Mouse (Mus musculus) cerebellum, adult 9-10 months (tissue): Measurements from ENCODE around the gene 4931414P19Rik.
A peak's percentile ranks its signal among the peaks of the same experiment; 100 is the strongest.
"Not testable (repeated sequence)": the region's sequence is repeated elsewhere in the genome, so short reads cannot be mapped to it uniquely, and the experiment has no call there.

Experiments used
- DNase-seq: peaks from one replicate; pipeline ENCODE4 v3.0.0; 2022

4931414P19Rik gene

DNA sequence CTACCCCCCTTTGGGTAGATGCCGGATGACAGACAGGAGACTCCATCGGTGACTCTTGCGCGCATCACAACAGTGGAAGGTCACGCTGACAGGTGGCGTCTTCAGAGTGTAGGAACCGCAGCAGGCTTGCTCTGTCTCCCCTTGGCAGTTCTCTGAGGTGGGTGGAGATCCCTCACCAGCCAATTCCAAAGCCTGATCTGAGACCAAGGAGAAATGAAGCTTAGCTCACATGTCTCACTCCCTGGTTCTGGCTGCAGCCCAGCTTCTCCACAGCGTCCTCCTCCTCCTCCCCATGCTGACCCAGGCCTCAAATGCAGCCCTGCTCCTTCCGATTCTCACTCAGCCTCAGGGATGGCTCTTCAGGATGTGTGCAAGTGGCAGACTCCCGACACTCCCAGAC, 19.2 kb upstream of the 4931414P19Rik start:
- no peak for DNase-seq

DNA sequence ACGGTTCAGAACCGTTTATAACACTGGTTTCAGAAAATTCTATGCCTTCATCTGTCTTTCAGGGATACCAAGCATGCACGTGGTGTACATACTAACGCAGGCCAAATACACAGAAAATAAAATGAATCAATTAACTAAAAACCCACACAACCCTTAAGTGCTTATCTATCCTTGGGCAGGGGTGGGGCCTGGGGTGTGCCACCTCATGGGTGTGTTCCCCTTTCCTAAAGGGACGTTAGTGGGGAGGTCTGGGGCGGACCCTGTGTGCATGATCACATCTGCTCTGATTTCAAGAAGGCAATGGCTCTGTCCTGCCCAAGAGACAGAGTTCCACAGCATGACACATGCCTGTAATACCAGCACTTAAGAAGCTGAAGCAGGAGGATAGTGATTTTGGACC, 17.5 kb upstream of the 4931414P19Rik start:
- DNase-seq, result no peak

DNA sequence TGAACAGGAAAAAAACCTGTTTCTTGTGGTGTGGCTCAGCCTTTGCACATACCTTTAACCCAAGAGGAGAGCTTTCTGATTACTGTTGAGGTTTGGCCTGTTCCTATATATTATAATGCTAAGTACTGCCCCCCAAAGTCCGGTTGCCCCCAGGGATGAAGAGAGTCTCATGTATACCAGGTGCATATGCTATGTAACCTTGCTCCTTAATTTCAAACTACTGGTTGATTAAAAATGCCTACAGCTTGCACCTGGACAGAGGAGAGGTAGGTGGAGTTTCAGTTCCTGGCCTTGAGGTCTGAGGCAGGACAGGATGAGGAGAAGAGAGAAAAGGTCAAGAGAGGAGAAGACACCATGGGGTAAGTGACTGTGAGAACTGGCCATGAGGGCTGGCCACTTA, 15.3 kb upstream of the 4931414P19Rik start, which contains the start of gene Psmb11:
Psmb11 (plus strand) TSS at position 301 of the 400 bp plus-strand sequence.
- DNase-seq, result no peak

- peak; percentile 93 for DNase-seq
These were observed 12.1 kb upstream of the 4931414P19Rik start, which contains the start of gene Psmb5 for GRCm38 (mm10) chr14:54617897-54618365. Gene Psmb5, minus strand, starts transcription at chr14:54618022.

GRCm38 (mm10) chr14:54617152-54617896, 11.5 kb upstream of the 4931414P19Rik start:
- peak; percentile 61 for DNase-seq

GRCm38 (mm10) chr14:54616226-54616825, 10.5 kb upstream of the 4931414P19Rik start:
- no peak for DNase-seq

DNA sequence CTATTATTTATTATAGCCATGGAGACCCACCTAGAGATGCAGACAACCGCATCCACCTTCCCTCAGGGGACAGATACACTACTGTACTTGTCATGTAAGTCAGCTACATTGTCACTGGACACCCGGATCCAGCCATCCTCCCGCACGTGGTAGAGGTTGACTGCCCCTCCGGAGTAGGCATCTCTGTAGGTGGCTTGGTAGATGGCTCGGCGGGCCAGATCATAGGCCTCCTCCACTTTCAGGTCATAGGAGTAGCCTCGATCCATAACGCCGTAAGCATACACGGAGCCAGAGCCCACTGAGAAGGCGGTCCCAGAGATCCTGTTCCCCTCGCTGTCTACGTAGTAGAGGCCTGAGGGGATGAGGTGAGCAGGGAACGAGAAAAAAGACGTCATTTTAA, 8.3 kb upstream of the 4931414P19Rik start:
- not testable (repeated sequence) for DNase-seq

DNA sequence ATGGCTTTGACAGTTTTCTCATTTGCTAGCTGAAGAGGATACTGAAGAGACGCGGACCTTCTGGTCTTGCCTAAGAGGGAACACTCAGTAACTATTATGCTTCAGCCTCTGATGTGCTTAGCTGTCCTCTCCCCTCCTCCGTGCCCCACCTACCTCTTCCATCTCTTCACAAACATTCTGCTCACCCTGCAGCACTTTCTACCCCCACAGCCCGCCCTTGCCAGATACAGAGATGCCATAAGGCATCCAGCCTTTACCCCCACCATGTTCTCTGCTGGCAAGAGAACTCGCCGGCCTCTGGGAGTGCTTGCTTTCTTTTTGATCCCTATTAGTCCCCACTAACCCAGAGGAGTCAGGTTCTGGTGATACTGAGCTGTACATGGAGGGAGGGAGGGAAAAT, 4.9 kb upstream of the 4931414P19Rik start:
- DNase-seq, result no peak

DNA sequence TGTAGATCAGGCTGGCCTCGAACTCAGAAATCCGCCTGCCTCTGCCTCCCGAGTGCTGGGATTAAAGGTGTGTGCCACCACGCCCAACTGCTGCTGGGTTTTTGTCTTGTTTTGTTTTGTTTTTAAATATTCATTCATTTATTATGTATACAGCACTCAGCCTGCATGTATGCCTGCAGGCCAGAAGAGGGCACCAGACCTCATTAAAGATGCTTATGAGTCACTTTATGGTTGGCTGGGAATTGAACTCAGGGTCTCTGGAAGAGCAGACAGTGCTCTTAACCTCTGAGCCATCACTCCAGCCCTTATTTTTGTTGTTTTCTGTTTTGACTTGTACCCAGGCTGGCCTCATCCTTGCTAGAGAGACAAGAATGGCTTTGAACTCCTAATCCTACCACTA, 4.2 kb upstream of the 4931414P19Rik start:
- no peak for DNase-seq

DNA sequence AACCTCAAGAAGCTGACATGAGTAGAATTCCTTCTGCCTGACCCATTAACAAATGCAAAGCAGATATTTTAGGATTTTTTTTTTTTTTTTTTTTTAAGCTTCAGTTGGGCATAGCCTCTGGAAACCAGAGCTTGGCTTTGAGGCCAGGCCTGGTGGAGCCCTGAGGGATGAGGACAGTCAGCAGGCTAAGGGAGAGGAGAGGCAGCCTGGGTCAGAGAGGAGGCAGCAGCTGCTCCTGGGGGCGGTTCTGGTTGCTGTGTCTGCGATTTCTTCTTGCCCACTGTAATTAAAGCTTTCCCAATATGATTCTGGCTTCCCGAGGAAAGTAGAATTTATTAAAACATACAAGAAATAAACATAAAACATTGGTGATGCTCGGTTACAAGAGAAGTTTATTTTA, 3.5 kb upstream of the 4931414P19Rik start:
- no peak for DNase-seq

DNA sequence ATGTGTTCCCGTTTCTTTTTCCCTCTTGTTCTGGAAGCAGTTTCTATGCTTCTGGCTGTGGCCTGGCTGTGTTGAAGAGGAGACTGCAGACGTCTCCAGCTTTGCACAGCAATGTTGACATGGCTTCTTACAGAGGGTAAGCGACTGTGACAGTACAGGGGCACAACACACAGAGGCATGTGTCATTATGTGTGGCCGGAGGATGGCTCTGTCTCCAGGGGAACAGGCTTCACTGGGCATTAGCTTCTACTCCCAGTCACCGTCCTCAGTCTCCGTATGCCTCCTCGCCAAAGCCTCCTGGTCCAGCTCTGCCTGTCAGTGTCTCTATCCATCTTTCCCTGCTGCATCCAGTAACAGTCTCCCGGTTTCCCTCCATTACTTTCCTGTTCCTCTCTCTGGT, 1.4 kb upstream of the 4931414P19Rik start:
- no peak for DNase-seq

DNA sequence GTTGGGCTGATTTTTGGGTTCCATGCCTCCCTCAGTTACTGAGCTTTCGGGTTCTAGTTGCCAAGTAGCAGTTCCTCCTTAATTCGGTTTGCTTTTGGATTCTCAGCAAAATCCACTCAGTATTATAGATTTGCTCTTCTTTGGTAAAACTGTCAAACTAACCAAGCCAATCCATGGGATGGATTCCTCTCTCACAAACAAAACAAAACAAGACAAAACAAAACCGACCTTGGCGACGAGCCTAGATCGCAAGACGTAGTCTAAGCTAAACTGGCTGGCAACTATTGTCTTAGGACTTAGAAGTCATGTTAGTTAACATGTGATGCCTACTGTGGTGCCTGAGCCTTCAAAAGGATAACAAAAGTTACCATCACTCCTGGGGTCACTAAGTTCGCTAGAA, 2.1 kb downstream of the 4931414P19Rik start:
- no peak for DNase-seq

DNA sequence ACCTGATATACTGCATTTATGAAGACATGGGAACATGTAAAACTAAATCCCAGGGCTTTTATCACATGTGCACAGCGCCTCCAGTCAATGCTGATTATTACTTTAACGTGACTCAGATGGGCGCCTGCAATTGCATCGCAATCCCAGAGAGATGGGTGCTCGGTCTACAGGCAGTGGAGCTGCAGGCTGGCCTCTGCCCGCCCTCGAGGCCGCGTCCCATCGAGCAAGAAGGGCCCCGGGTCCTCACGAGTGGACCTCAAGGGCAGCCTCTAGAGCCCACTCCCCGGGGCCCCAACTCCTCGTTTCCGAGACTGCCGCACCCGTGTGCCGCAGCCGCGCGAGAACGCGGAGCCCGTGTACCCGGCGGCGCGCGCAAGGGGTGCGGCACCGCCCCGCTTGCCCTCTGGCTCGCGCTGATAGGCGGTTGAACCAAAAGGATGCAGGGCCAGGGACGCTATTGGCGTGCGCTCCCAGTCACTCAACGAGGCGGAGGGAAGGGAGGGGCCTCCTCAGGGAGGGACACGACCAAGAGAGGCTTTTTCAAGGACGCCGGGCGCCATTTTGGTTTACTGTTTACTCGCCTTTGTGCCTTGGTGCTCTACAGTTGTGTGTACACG, 2.6 kb downstream of the 4931414P19Rik start:
- DNase-seq, result peak; percentile 98

GRCm38 (mm10) chr14:54602613-54603012, 3.2 kb downstream of the 4931414P19Rik start:
- no peak for DNase-seq

DNA sequence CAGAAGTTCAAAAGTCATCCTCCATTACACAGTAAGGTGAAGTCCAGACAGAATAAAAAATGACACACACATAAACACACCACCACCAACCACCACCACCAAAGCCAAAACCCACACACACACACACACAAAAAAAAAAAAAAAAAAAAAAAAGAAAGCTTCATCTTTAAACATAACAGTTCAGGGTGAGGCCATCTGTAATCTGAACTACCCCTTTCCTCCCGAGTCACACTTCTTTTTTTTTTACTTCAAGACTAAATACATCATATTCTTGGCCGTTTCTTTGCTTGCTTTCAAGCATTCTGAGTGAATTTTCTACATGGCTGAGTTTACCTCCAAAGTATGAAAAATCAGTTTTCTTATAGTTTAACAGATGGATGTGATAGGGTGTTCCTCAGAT, 4.2 kb downstream of the 4931414P19Rik start:
- no peak for DNase-seq

- DNase-seq, result no peak
These were observed 8.7 kb downstream of the 4931414P19Rik start for GRCm38 (mm10) chr14:54597084-54597483.

DNA sequence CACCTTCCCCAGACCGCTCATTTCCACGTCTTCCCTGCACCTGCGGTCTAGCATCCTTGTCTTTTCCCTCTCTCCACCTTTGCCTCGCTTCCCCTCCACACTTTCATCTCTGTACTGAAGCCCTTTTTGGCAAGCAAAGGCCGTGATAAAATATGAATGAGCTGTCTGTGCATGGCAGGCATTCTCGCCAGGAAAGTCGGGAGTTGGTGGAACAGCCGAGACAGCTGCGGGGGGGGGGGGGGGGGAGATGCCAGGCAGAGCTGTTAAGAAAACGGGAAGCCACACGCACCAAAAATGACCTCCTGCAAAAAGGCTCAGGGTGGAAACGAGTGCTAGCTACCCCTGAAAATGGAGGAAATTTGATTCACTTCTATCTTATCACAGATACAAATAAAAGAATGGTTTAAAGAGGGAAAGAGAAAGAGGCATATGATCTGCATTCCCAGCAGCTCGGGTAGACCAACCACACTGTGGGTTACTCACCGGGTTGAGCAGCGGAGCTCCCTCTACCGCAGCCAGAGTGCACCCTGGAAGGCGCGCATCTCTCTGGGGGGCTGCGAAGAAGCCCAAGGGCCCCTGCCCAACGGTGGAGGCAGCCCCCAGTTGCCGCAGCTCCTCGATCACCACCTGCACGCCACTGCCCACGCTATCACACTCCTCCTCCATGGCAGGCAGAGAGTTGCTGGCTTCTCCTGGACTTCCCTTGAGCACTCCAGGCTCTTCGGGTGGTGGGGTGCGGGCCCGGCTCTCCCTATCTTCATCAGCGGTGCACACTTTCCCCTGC, 11.0 kb downstream of the 4931414P19Rik start:
- no peak for DNase-seq

- DNase-seq, result no peak
These were observed 11.7 kb downstream of the 4931414P19Rik start for GRCm38 (mm10) chr14:54594055-54594454.

DNA sequence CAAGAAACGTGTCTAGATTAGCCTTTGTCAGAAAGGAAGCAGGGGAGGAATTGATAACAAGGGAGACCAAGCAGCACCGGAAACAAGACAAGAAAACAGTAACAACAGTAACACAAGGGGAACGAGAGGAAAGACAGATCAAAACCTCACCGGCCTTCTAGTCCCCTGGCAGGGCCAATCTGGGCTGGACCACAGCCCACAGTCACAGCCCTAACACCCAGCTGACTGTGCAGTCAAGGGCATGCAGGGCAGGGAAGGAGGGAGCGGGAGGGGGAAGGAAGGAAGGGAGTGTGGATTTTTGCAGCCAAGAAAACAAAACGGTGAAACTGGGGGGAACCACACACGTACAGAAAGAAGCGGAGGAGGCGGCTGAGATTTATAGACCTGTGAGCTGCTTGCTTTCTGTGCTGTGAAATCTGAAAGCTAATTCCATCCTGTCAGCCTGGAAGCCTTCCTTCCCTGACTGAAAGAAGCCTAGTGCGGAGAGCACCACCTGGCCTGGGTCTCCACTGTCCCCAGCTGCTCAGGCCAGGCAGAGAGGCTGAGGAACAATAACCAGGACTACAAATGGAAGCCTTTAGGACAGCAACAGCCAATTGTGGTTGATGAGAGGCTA, 13.4 kb downstream of the 4931414P19Rik start:
- DNase-seq, result no peak

- no peak for DNase-seq
These were observed 14.7 kb downstream of the 4931414P19Rik start for GRCm38 (mm10) chr14:54591056-54591455.

DNA sequence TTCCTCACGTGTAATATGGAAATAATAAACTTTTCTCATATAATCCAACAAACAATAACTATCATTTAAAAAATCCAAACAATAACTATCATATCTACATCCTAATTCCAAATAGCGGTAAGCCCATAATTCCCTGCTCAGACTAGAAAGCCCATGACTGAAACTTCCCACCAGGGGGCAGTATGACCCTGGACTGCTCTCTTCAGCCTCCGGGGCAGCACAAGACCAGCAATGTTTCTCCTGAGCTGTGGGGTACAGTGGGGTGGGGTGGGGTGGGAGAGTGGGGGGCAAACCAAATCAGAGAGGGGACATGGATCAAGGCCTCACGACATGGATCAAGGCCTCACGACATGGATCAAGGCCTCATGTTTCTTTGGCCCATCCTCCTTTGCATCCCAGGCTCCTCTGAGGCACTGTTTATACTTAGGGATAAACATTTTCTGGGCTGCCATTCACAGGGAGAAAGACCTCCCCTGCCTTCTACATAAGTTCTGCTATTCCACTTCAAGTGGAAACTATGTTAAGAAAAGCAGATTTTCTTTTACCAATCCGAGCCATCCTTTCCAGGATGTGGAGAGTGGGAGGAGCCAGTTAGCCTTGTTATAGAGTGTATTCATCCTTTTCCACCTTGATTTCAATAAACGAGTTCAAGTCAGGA, 22.0 kb downstream of the 4931414P19Rik start:
- DNase-seq, result peak; percentile 65

GRCm38 (mm10) chr14:54582536-54582935, 23.3 kb downstream of the 4931414P19Rik start:
- no peak for DNase-seq
